Mouse (Mus musculus): ENCODE results near the gene Hjurp.
A peak's percentile ranks its signal among the peaks of the same experiment; 100 is the strongest.

The Hjurp gene

GRCm38 (mm10) chr1:88298686-88299528, 21.5 kb upstream of the Hjurp start:
- peak; percentile 3 for DNase-seq (ENCODE audit: extremely low spot score)

DNA sequence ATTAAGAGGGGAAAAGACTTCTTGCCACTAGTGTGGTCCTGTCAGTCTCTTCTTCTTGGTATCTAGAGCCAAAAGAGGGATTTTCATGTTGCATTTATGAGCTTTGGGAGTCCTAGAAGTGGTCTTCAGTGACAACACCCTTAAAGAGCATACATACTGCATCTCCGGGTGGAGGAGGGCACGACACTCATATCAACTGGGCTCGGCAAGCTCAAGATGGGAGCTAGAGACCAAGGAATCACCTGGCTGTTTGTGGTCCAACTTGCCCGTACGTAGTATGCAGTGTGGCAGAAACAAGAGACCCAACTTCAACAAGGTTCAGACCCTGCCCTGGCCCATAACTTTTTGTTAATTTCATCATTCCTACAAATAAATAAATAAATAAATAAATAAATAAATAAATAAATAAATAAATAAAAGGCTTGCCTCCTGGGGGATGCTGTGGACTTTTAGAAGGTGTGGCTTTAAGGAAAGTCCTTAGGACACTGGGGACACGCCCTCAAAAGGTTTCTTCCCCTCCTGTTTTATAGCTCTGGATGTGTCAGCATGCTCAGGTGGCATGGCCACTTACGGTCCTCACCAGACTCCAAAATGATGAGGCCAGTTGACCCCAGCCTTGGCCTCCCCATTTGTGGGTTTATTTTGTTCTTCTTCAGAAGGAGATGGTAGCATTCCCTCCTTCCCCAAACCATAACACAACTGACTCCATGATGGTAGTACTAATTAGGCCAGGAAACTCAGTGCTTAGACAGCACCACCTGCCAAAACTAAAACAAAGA, 20.2 kb upstream of the Hjurp start:
- DNase-seq (ENCODE audit: extremely low spot score) = peak; percentile 20

DNA sequence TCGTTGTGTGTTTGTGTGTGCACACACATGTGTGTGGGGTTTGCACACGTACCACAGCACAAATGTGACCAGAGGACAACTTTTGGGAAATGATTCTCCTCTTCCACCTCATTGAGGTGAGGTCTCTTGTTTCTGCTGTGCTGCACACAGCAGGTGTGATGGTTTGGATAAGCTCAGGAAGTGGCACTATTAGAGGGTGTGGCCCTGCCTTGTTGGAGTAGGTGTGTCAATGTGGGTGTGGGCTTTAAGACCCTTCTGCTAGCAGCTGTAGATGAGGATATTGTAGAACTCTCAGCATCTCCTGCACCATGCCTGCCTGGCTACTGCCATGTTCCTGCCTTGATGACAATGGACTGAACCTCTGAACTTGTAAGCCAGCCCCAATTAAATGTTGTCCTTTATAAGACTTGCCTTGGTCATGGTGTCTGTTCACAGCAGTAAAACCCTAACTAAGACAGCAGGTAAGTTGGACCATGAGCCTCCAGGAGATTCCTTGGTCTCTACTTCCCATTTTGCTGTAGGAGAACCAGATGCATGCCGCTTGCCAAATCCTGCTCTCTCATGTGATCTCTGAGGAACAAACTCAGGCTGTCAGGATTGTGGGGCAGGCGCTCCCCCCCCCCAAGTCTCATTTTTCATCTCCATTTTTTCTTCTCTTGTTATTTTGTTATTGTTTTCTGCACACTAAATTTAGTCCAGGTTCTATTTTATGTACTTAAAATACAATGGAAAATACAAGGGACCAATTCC, 18.9 kb upstream of the Hjurp start:
- DNase-seq (ENCODE audit: extremely low spot score) = peak; percentile 1

DNA sequence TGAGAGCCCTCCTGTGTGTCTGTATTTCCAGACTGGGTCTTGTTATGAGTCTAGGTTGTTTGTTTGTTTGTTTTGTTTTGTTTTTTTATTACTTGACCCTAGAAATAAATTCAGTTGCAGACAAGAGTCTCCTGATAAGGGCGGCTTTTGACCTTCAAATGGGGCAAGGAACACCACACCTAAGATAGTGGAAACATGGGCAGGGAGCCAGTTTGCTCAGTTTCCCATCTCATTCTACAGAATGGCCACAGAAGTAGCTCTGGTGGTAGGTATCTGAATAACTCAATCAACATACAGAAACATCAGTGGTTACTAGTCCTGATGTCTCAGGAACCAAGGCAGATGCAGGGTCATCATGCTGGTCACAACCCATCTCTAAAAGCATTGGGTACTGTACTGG, 17.2 kb upstream of the Hjurp start:
- DNase-seq (ENCODE audit: extremely low spot score) = no peak

DNA sequence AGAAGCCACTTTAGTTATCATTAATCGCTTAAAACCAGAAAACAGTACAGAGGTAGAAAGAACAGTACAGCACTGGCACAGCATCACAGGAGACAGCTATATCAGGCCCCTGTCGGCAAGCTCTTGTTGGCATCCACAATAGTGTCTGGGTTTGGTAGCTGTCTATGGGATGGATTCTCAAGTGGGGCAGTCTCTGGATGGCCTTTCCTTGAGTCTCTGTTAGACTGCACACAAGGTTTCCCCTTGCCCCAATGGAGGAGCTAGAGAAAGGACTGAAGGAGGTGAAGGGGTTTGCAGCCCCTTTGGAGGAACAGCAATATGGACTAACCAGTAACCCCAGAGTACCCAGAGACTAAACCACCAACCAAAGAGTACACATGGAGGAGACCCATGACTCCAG, 14.6 kb upstream of the Hjurp start:
- no peak for DNase-seq (ENCODE audit: extremely low spot score)

DNA sequence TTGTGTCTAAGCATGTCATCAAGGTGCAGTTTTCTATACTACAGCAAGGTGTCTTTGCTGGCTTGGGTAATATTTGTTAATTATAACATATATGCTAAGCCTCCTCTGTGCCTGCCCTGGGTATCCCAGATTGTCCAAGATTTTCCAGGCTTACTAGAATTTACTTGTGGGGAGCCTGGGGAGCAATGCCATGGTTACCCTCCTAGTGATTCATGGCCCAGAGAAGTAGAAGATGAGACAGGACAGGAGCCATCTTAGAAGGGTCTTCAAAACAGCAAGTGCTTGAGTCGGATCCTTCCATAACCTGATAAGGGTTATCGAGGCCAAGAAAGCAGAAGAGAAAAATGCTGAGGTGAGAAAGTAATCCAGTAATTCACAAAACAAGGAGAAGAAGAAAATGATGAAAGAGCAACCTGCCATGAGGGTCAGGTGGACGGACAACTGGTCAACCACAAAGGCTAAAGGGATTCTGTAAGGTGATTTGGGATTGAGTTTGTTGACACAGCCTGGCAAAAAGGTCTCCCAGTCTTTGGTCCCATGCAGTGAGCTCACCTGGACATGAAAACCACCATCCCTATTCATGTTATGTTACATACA, 14.1 kb upstream of the Hjurp start:
- no peak for DNase-seq (ENCODE audit: extremely low spot score)

DNA sequence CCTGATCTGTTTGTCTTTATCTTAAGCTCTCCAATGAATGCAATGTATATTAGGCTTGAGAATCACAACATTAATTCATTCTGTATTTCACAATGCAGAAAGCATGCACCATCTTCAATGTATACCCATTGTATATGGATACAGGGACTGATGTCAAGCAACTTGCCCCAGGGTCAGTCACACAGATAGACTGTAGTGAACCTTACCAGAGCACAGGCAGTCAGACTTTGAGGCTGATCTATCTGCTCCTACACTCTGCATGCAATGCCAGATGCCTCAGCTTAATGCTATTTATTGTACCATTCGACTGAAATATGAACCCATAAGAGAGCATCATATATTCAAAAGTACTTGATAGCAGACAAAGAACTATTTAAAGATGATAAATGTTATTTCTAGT, 13.1 kb upstream of the Hjurp start:
- DNase-seq (ENCODE audit: extremely low spot score) = no peak

- DNase-seq (ENCODE audit: extremely low spot score) = no peak
Observed at GRCm38 (mm10) chr1:88289917-88290316, 12.5 kb upstream of the Hjurp start.

GRCm38 (mm10) chr1:88289152-88289551, 11.7 kb upstream of the Hjurp start:
- no peak for DNase-seq (ENCODE audit: extremely low spot score)

GRCm38 (mm10) chr1:88288789-88289127, 11.3 kb upstream of the Hjurp start:
- no peak for DNase-seq (ENCODE audit: extremely low spot score)

DNA sequence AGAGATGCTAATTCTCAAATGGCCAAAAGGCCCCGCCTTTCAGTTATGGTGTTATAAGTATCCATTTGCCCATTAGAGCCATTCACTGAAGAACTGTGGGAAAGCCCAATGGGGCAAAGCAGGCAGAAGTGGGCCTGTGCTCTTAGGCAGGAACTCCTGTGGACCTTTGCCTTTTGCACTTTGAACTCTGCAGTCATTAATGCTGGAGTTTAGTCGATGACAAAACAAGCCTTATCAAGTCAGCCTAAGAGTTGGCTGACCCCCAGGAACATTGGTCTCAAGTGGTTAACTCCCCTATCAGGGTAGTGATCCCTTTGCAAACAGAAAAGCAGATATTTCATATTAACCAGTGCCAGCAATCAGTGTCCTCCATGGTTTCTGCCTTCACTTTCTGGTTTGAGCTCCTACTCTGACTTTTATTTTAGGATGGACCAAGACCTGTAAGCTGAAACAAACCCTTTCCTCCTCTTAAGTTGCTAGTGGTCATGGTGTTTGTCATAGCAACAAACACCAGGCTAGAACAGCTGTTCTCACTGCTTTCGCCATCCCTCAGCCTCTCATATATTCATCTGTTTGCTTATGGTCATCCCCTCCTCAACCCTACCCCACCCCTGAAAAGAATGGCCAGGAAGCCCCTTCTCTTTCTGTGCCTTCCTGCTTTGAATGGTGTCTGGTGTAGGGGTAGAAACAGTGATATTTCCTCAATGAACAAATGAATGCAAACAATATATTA, 10.8 kb upstream of the Hjurp start:
- no peak for DNase-seq (ENCODE audit: extremely low spot score)

DNA sequence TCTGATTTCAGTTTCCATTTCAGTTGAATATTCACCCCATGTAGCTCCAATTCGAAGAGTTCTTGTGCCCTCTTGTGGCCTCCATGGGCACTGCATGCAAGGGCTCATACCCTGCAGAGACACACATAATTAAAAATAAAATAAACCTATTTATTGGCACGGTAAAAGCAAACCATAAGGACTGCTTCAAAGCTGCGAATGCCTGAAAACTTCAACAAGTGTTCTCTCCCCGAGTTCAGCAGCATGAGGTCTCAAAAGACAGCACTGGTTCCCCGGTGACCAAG, 10.2 kb upstream of the Hjurp start:
- DNase-seq (ENCODE audit: extremely low spot score) = peak; percentile 74

DNA sequence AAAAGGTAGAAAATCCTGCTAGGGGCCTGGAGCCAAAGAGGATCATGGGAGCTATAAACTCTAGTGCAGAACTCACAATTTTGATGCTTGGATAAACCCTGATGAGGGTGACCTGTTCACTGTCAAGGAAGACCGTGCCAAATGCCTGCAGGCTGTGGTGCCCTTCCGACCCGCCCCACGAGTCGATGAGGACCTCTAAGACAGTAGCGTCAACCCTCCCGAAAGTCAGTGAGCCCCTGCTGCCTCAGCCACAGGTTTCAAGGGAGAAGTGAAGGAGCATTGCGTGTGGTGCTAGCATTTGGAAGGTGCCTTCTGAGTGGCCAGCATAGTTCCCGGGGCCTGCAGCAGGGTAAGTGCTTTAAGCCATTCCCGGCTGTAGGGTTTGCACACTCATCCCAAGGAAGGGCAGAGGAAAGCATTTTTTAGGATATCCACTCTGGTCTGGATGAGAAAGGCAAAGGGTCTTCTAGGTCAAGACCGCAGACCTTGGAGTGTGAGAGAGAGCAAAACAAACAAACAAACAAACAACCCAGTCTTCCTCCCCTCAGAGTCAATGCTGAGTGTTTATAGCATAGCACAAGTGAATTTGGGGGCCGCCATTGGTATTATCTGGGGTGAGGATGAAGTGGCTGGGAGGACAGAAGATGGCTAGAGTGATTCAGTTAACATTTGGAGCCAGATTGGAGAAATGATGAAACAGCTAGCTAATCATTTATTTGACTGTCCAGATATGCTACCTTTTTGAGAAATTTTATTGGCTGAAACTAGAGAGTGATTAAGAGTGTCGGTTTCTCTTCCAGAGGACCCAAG, 9.7 kb upstream of the Hjurp start:
- no peak for DNase-seq (ENCODE audit: extremely low spot score)

GRCm38 (mm10) chr1:88286136-88286845, 8.9 kb upstream of the Hjurp start:
- no peak for DNase-seq (ENCODE audit: extremely low spot score)

DNA sequence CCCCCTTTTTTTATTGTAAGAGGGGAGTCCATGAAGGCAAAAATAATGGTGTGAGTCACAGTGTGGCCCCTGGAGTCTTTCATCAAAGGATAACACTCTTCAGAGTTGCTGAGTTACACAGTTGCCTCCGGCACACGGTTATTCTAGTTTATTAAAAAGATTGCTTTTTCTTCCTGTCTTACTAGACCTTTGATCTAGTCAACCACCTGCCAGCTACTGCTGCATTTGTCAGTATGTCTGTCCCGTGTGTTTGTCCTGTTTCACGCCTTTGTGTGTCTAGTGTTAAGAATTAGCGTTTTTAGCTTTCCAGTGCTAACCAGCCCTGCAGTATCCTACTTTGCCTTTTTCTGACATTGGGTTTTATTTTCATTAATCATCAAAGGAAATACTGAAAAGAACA, 8.2 kb upstream of the Hjurp start:
- no peak for DNase-seq (ENCODE audit: extremely low spot score)

GRCm38 (mm10) chr1:88284946-88285320, 7.5 kb upstream of the Hjurp start:
- no peak for DNase-seq (ENCODE audit: extremely low spot score)

DNA sequence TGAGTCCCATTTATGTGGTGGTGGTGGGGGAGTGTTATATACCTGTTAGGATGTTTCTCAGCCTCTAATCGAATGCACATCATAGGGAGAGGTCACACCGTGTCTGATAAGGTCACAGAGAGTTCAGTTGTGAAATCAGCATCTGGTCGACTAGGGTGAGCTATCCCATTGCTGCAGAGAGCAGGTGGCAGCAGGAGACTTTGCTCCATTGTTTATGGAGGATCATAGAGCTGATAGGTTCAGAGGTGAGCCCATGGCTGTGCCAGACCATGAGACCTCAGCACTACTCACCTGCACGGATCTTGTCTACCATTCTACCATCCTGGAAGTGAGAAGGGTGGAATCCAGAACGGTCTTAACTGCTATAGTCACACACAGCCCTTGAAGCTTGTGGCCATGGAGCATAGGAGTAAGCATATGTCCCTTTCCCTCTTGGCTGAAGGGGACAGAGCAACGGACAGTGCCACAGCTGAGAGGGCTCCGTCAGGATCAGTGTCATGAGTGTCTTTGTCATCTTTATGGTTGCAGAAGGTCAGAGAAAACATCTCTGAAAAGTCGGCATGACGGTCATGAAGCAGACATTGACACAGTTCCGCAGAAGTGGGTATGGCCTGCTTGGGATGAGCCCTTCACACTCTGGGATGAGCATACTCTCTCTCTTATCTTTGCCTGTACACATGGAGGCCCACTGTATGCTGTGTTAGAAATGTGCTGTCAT, 7.0 kb upstream of the Hjurp start:
- DNase-seq (ENCODE audit: extremely low spot score) = no peak

DNA sequence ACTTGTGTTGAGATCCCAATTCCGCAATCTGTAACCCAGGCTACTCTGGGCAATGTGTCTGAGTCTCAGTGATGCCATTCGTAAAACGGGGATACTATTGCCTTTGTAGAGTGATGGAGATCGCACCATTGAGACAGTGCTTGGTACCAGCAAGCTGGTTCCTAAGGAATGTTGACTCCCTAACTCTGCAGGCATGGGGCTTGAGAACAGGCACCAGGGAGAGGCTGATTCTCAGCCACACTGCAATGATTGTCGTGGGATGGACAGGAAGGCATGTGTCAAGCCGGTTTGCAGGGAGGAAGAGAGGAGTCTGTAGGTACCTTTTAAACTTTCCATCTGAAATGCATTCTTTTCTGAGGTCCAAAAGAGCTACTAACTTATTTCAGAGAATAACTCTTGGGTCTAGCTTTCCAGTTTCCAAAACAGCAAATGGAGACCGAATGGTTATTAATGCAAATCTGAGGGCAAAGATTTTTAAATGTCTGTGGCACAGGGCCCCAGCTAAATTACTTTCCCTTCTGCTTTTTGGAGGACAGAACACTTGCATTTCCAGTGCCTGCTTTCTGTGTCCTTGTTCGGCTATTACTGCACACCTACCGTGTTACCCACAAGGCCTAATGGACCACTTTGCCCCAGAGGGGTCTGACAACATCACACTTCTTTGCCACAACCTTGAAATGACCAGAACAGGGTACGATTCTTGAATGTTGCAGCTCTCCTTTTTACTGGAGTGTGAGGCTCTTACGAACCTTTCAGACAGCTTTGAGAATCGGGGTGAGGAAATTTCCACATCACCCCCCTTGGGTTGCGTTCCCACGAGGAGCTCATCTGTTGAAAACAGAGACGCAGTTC, 6.2 kb upstream of the Hjurp start:
- DNase-seq (ENCODE audit: extremely low spot score) = no peak

- no peak for DNase-seq (ENCODE audit: extremely low spot score)
Observed at GRCm38 (mm10) chr1:88282301-88282700, 4.9 kb upstream of the Hjurp start.
